Mouse (Mus musculus) thymus, adult 2 months (tissue): ENCODE results near the gene Rab10. TPM values are rescaled to one million over a fixed set of nuclear protein-coding genes. Genes with fewer than 3 reads are reported as not detected.

Experiments
- DNase-seq: peaks from one replicate; pipeline ENCODE4 v3.0.0; 2021
- H3K27ac ChIP-seq: fragments of 200-500 bp; 2 replicates; pipeline ENCODE4 v1.5.1; 2012; ENCODE audit warnings: low read length, control low read depth; ENCODE audit not compliant: control insufficient read depth, insufficient read depth
- H3K27me3 ChIP-seq: fragments of 200-500 bp; 2 replicates; pipeline ENCODE4 v1.6.1; 2012; ENCODE audit warnings: mild to moderate bottlenecking, low read length, moderate library complexity, mixed read lengths; ENCODE audit not compliant: control insufficient read depth, insufficient read depth
- H3K36me3 ChIP-seq: fragments of 200-500 bp; 2 replicates; pipeline ENCODE4 v1.6.1; 2012; ENCODE audit warnings: mild to moderate bottlenecking, low read length, moderate library complexity; ENCODE audit not compliant: control insufficient read depth, insufficient read depth
- H3K4me1 ChIP-seq: fragments of 200-500 bp; replicated peaks from 2 replicates; pipeline ENCODE4 v1.6.1; 2012; ENCODE audit warnings: low read length; ENCODE audit not compliant: control insufficient read depth, insufficient read depth
- H3K4me3 ChIP-seq: fragments of 200-500 bp; 2 replicates; pipeline ENCODE4 v1.5.1; 2012; ENCODE audit warnings: mild to moderate bottlenecking, low read length, control low read depth, moderate library complexity; ENCODE audit not compliant: control insufficient read depth, insufficient read depth
- CTCF ChIP-seq: fragments of 200-500 bp; IDR thresholded peaks from 2 replicates; pipeline ENCODE4 v1.5.1; 2012; ENCODE audit warnings: mild to moderate bottlenecking, control low read depth, low read length, moderate library complexity, borderline replicate concordance; ENCODE audit not compliant: control insufficient read depth, poor library complexity, insufficient read depth; ENCODE audit errors: extremely low read depth
- POLR2A ChIP-seq: fragments of 200-500 bp; IDR thresholded peaks from 2 replicates; pipeline ENCODE4 v1.6.1; 2012; ENCODE audit warnings: mild to moderate bottlenecking, low read length, control low read depth, moderate library complexity; ENCODE audit not compliant: control insufficient read depth, poor library complexity, insufficient read depth; ENCODE audit errors: extremely low read depth
- WGBS: fragments of 180-500 bp; shearing (Covaris S2); methylation state at CpG from one replicate; pipeline ENCODE4 v1.1.7; 2018; 5-methylcytosine and 5-hydroxymethylcytosine counted together
- polyA plus RNA-seq: library from polyadenylated mRNA; depleted of rRNA; stranded (reverse); fragments of >200 nt; gene quantifications from 2 replicates; pipeline ENCODE4 v1.2.3, GENCODE M21; 2012; rRNA removed

The Rab10 gene
- polyA plus RNA-seq = 37.8 and 44.0 TPM in 2 replicates

GRCm38 (mm10) chr12:3309391-3310320, at the start of gene Rab10:
Gene Rab10 (minus strand): TSS chr12:3309969.
- Histone ChIP-seq H3K4me3 (peak within 1 kb of the TSS; percentile 72), H3K4me1 (peaks cover 6% of the 10 kb centered on the region), H3K36me3 (no peaks in the 10 kb centered on the region), H3K27ac (peak within 1 kb of the TSS; percentile 70), H3K27me3 (no peaks in the 10 kb centered on the region)
- TF ChIP-seq CTCF (peak; percentile 63; the same call in 1 of the 2 replicates), POLR2A (peak; percentile 97)
- under 1% methylated on average over 107 of the region's 111 CpGs for WGBS
- DNase-seq = peak; percentile 98

DNA sequence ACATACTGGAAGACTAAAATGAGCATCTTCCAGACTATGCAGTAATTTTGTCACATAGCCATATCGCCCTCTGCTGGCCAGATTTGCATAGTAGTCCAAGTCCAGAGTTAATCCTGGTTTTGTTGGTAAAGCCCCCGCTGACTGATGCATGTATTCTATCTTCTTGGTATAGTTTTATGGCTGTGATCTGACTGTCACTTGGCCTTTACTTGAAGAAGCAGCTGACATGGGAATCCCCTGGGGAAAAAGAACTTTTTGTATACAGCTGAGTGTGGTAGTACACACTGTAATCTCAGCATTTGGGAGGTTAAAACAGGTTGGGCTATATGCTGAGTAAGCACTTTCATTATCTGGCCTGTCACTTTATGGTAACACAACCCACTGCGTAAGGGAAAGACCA, 49.5 kb upstream of the Rab10 start:
- 7% methylated on average over 3 of the region's 3 CpGs for WGBS
- TF ChIP-seq CTCF = no peak
- TF ChIP-seq POLR2A = no peak
- no peaks in the 10 kb centered on the region; the same call in 1 of the 2 replicates for H3K4me1 ChIP-seq
- no peaks in the 10 kb centered on the region for H3K27me3 ChIP-seq
- H3K4me3 ChIP-seq = no peak overlapping the region
- H3K36me3 ChIP-seq = no peaks in the 10 kb centered on the region
- no peak overlapping the region for H3K27ac ChIP-seq
- peak; percentile 81 for DNase-seq

GRCm38 (mm10) chr12:3356824-3357223, 47.1 kb upstream of the Rab10 start:
- DNase-seq = peak; percentile 31
- no peaks in the 10 kb centered on the region for H3K27me3 ChIP-seq
- TF ChIP-seq CTCF = no peak
- TF ChIP-seq POLR2A = no peak
- 65% methylated on average over 16 of the region's 16 CpGs for WGBS
- no peaks in the 10 kb centered on the region for H3K36me3 ChIP-seq
- H3K4me1 ChIP-seq = no peaks in the 10 kb centered on the region; the same call in 1 of the 2 replicates
- peak overlapping the region; percentile 47; the same call in 1 of the 2 replicates for H3K27ac ChIP-seq
- H3K4me3 ChIP-seq = peak overlapping the region; percentile 9; the same call in 1 of the 2 replicates

GRCm38 (mm10) chr12:3355068-3355467, 45.3 kb upstream of the Rab10 start:
- Histone ChIP-seq H3K36me3 (no peaks in the 10 kb centered on the region), H3K27ac (no peak overlapping the region), H3K27me3 (no peaks in the 10 kb centered on the region), H3K4me3 (no peak overlapping the region), H3K4me1 (no peaks in the 10 kb centered on the region; the same call in none of the 2 replicates)
- TF ChIP-seq CTCF = no peak
- TF ChIP-seq POLR2A = no peak
- no peak for DNase-seq
- WGBS = 87% methylated on average over 8 of the region's 8 CpGs

DNA sequence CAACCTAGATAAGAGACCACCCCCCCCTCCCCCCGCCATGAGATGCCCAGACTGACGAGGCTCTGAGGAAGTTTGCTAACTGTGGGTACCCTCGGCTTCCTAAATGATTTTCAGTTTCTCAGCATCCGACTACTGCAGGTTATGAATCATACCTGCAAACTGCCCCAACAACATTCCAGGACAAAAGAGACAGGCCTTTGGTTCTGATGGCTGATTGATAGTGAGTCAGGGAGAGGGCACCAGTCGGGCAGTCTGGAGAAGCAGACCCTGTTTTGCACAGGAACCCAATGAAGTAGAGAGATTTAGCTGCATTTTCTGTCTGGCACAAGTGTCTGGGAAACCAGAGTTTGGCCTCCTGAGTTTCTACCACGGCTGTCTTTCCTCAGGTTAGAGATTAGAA, 42.4 kb upstream of the Rab10 start:
- no peaks in the 10 kb centered on the region for H3K36me3 ChIP-seq
- no peaks in the 10 kb centered on the region for H3K27me3 ChIP-seq
- DNase-seq = no peak
- TF ChIP-seq CTCF = no peak
- TF ChIP-seq POLR2A = no peak
- H3K27ac ChIP-seq = no peak overlapping the region
- no peak overlapping the region for H3K4me3 ChIP-seq
- whole genome bisulfite sequencing = 83% methylated on average over 6 of the region's 6 CpGs
- H3K4me1 ChIP-seq = no peaks in the 10 kb centered on the region; the same call in none of the 2 replicates

- no peak overlapping the region for H3K4me3 ChIP-seq
- WGBS = 71% methylated on average over 5 of the region's 5 CpGs
- no peaks in the 10 kb centered on the region for H3K27me3 ChIP-seq
- no peaks in the 10 kb centered on the region; the same call in 1 of the 2 replicates for H3K4me1 ChIP-seq
- H3K36me3 ChIP-seq = no peaks in the 10 kb centered on the region
- TF ChIP-seq POLR2A = no peak
- no peak for TF ChIP-seq CTCF
- no peak overlapping the region; the same call in 1 of the 2 replicates for H3K27ac ChIP-seq
- no peak for DNase-seq
Measured at GRCm38 (mm10) chr12:3350136-3350535, 40.4 kb upstream of the Rab10 start.
